Mouse (Mus musculus) liver, postnatal 0 days (tissue): ENCODE data around the gene Wnt8b.

Experiments used
- CTCF ChIP-seq: sonication (generic); IDR thresholded peaks from 2 replicates; pipeline ENCODE4 v1.5.1; 2016; ENCODE audit warnings: antibody characterized with exemption, low read depth
- EP300 ChIP-seq: IDR thresholded peaks from 2 replicates; pipeline ENCODE4 v1.6.1; 2016; ENCODE audit warnings: antibody characterized with exemption, low read depth, mild to moderate bottlenecking

DNA sequence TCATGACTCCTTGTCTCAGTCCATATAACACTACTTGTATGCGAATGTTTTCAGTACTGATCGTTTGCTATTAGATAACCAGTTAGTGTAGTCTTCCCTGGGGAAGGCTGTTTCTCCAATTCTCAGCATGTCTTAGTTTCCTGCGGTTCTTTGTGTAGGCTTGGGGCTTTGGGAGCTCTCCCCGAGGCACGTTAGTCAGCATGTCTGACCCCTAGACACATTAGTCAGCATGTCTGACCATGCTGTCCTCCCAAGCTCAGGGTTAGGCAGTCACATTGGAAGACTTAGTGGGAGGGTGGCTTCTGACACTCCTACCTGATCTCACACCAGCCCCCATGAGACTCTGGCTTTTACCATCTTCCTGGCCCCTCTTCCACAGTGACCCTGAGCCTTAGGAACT, 32.8 kb upstream of the Wnt8b start:
- TF ChIP-seq CTCF (no peak), EP300 (no peak)
